In genomic region chr14:26814908-26815307, GRCm38 (mm10) we compare ENCODE assay signal across 14 mouse cellular contexts.
DNase-seq lines count a peak whose midpoint lies in the region; ATAC-seq lines count a peak whose summit lies in the region.
"Had no signal": no experiment of that assay in that cellular context is flagged by ENCODE, and none has a peak within 500 bp of the region (broad histone marks: within the 10 kb centered on the region; RNA-seq: fewer than 3 reads in every experiment).

No protein-coding gene starts in this region.

- no peak for ATAC-seq in hindbrain, embryonic 11.5 days (ENCODE audit: low FRiP score)

- no peaks in the 10 kb centered on the region for H3K9me3 ChIP-seq in hindbrain, embryonic 11.5 days (ENCODE audit: control insufficient read depth, low read length)
- no peaks in the 10 kb centered on the region for H3K9me3 ChIP-seq in hindbrain, embryonic 10.5 days
- H3K9me3 ChIP-seq: forebrain, embryonic 12.5 days; heart, embryonic 15.5 days; midbrain, embryonic 10.5 days; neural tube, embryonic 13.5 days had no signal

- peak; percentile 3 for DNase-seq in hindbrain, embryonic 11.5 days (ENCODE audit: low spot score)
- DNase-seq in hindbrain, embryonic 10.5 days (ENCODE audit: low spot score), result no peak
- DNase-seq in thymus, postnatal 14 days, result peak; percentile 40
- DNase-seq in thymus, postnatal 0 days (ENCODE audit: low spot score), result no peak
- peak; percentile 11 for DNase-seq in mesoderm, embryonic 11.5 days (ENCODE audit: low read depth, low spot score)
- DNase-seq in spleen, postnatal 4 days (ENCODE audit: low spot score in 2 of 2), result no peak
- no peak for DNase-seq in cerebellum, adult 11 months
- DNase-seq in left cerebral cortex, postnatal 10 days (ENCODE audit: extremely low spot score in 1 of 2, low spot score in 2 of 2), result no peak
- DNase-seq: gastrocnemius, postnatal 14 days; layer of hippocampus, postnatal 36 days had no signal

- H3K27me3 ChIP-seq in hindbrain, embryonic 11.5 days (ENCODE audit: control insufficient read depth, insufficient read depth, low read length), result no peaks in the 10 kb centered on the region
- no peaks in the 10 kb centered on the region for H3K27me3 ChIP-seq in hindbrain, embryonic 10.5 days (ENCODE audit: insufficient read depth, poor library complexity, severe bottlenecking)
- H3K27me3 ChIP-seq: forebrain, embryonic 12.5 days; heart, embryonic 15.5 days; neural tube, embryonic 13.5 days had no signal

- no peaks in the 10 kb centered on the region for H3K36me3 ChIP-seq in hindbrain, embryonic 11.5 days (ENCODE audit: control insufficient read depth, insufficient read depth, low read length)
- H3K36me3 ChIP-seq in hindbrain, embryonic 10.5 days, result no peaks in the 10 kb centered on the region
- H3K36me3 ChIP-seq: forebrain, embryonic 12.5 days; heart, embryonic 15.5 days; midbrain, embryonic 10.5 days; neural tube, embryonic 13.5 days had no signal

- no peak overlapping the region for H3K9ac ChIP-seq in hindbrain, embryonic 11.5 days (ENCODE audit: low read depth, low read length)
- H3K9ac ChIP-seq: forebrain, embryonic 12.5 days; heart, embryonic 15.5 days; neural tube, embryonic 13.5 days had no signal

- no peak overlapping the region for H3K4me2 ChIP-seq in hindbrain, embryonic 11.5 days (replicated peaks; ENCODE audit: low read depth, low read length)
- H3K4me2 ChIP-seq: forebrain, embryonic 12.5 days; heart, embryonic 15.5 days; neural tube, embryonic 13.5 days had no signal

- intact Hi-C loops in left cerebral cortex, postnatal 10 days (cut with DNase I), result no loop called here

- no peaks in the 10 kb centered on the region for H3K4me1 ChIP-seq in hindbrain, embryonic 11.5 days (replicated peaks; ENCODE audit: control insufficient read depth, insufficient read depth, low read length)
- no peaks in the 10 kb centered on the region for H3K4me1 ChIP-seq in hindbrain, embryonic 10.5 days (replicated peaks)
- H3K4me1 ChIP-seq: forebrain, embryonic 12.5 days; heart, embryonic 15.5 days; midbrain, embryonic 10.5 days; neural tube, embryonic 13.5 days had no signal

- no peak overlapping the region for H3K4me3 ChIP-seq in hindbrain, embryonic 11.5 days (ENCODE audit: low read depth, low read length)
- no peak overlapping the region for H3K4me3 ChIP-seq in hindbrain, embryonic 10.5 days
- H3K4me3 ChIP-seq: forebrain, embryonic 12.5 days; heart, embryonic 15.5 days; midbrain, embryonic 10.5 days; neural tube, embryonic 13.5 days had no signal

- 55% methylated on average over 3 of the region's 3 CpGs for WGBS in hindbrain, embryonic 11.5 days
- WGBS in hindbrain, embryonic 10.5 days, result 56% methylated on average over 3 of the region's 3 CpGs

- H3K27ac ChIP-seq in hindbrain, embryonic 11.5 days (ENCODE audit: low read depth, low read length), result no peak overlapping the region
- no peak overlapping the region for H3K27ac ChIP-seq in hindbrain, embryonic 10.5 days
- H3K27ac ChIP-seq: forebrain, embryonic 12.5 days; heart, embryonic 15.5 days; midbrain, embryonic 10.5 days; neural tube, embryonic 13.5 days had no signal

Comparison
In these comparisons a context has a peak if more than half of its experiments do, and no peak if none do; other contexts are left out.
1. DNase-seq: peak in hindbrain, embryonic 11.5 days (single experiment), thymus, postnatal 14 days (single experiment) and mesoderm, embryonic 11.5 days (single experiment); none in hindbrain, embryonic 10.5 days (single experiment), thymus, postnatal 0 days (single experiment), spleen, postnatal 4 days (0 of 2), cerebellum, adult 11 months (single experiment) and left cerebral cortex, postnatal 10 days (0 of 2).